Mouse (Mus musculus): ENCODE measurements around the gene Fas. TPM values are rescaled to one million over a fixed set of nuclear protein-coding genes. Genes with fewer than 3 reads are reported as not detected.

The Fas gene
- polyA plus RNA-seq, 1 experiment, result 2.8 TPM

GRCm38 (mm10) chr19:34248558-34248957, 41.9 kb upstream of the Fas start:
- no peak overlapping the region for H3K4me3 ChIP-seq

GRCm38 (mm10) chr19:34250621-34251020, 39.8 kb upstream of the Fas start:
- H3K4me2 ChIP-seq (ENCODE audit: low read depth), result peak overlapping the region; percentile 24
- H3K36me3 ChIP-seq (ENCODE audit: control insufficient read depth, insufficient read depth), result peaks cover 64% of the 10 kb centered on the region
- no peaks in the 10 kb centered on the region for H3K27me3 ChIP-seq (ENCODE audit: control insufficient read depth, insufficient read depth, insufficient read length)
- peaks cover 29% of the 10 kb centered on the region for H3K79me2 ChIP-seq (ENCODE audit: control insufficient read depth, insufficient read depth)
- H3ac ChIP-seq (ENCODE audit: control insufficient read depth, insufficient read length), result no peak overlapping the region
- no peak overlapping the region for H3K4me3 ChIP-seq
- no peak for TF ChIP-seq REST (IDR thresholded peaks at IDR 0.05; ENCODE audit: insufficient read depth, insufficient read length)
- no peak for TF ChIP-seq SRF (IDR thresholded peaks at IDR 0.05; ENCODE audit: control insufficient read depth, insufficient read length, low read depth)
- TF ChIP-seq CEBPB (IDR thresholded peaks at IDR 0.05; ENCODE audit: insufficient read depth, poor library complexity, severe bottlenecking), result no peak
- TF ChIP-seq MAX (IDR thresholded peaks at IDR 0.05; ENCODE audit: low read depth), result no peak
- no peak for TF ChIP-seq POLR2AphosphoS2 (IDR thresholded peaks at IDR 0.05; ENCODE audit: insufficient read length, low read depth)
- no peak for TF ChIP-seq MYOD1 (IDR thresholded peaks at IDR 0.05; ENCODE audit: control insufficient read depth in 1 of 3, insufficient read length in 2 of 3, low read depth in 2 of 3)
- TF ChIP-seq E2F4 (IDR thresholded peaks at IDR 0.05; ENCODE audit: insufficient read depth), result no peak
- no peak for TF ChIP-seq POLR2A (IDR thresholded peaks at IDR 0.05; ENCODE audit: insufficient read length, low read depth)
- no peak for TF ChIP-seq MYOG (IDR thresholded peaks at IDR 0.05; ENCODE audit: control insufficient read depth in 1 of 3, insufficient read depth in 1 of 3, insufficient read length in 2 of 3, low read depth in 2 of 3)
- no peak for TF ChIP-seq USF1 (IDR thresholded peaks at IDR 0.05; ENCODE audit: low read depth)
- no peak for TF ChIP-seq TCF3 (IDR thresholded peaks at IDR 0.05; ENCODE audit: insufficient read length, low read depth)
- TF ChIP-seq TCF12 (IDR thresholded peaks at IDR 0.05; ENCODE audit: insufficient read depth, poor library complexity, severe bottlenecking), result no peak

More at GRCm38 (mm10) chr19:34248558-34248957, 41.9 kb upstream of the Fas start:
- Histone ChIP-seq H3K27me3 (ENCODE audit: control insufficient read depth, insufficient read depth, insufficient read length) (no peaks in the 10 kb centered on the region), H3K36me3 (ENCODE audit: control insufficient read depth, insufficient read depth) (peaks cover 84% of the 10 kb centered on the region), H3K4me2 (ENCODE audit: low read depth) (no peak overlapping the region), H3K79me2 (ENCODE audit: control insufficient read depth, insufficient read depth) (peaks cover 15% of the 10 kb centered on the region), H3ac (ENCODE audit: control insufficient read depth, insufficient read length) (no peak overlapping the region)
- TF ChIP-seq CEBPB (IDR thresholded peaks at IDR 0.05; ENCODE audit: insufficient read depth, poor library complexity, severe bottlenecking), result no peak
- no peak for TF ChIP-seq TCF12 (IDR thresholded peaks at IDR 0.05; ENCODE audit: insufficient read depth, poor library complexity, severe bottlenecking)
- TF ChIP-seq MYOD1 (IDR thresholded peaks at IDR 0.05; ENCODE audit: control insufficient read depth in 1 of 3, insufficient read length in 2 of 3, low read depth in 2 of 3), result no peak
- no peak for TF ChIP-seq USF1 (IDR thresholded peaks at IDR 0.05; ENCODE audit: low read depth)
- TF ChIP-seq POLR2AphosphoS2 (IDR thresholded peaks at IDR 0.05; ENCODE audit: insufficient read length, low read depth), result no peak
- TF ChIP-seq MYOG (IDR thresholded peaks at IDR 0.05; ENCODE audit: control insufficient read depth in 1 of 3, insufficient read depth in 1 of 3, insufficient read length in 2 of 3, low read depth in 2 of 3), result no peak
- TF ChIP-seq POLR2A (IDR thresholded peaks at IDR 0.05; ENCODE audit: insufficient read length, low read depth), result no peak
- TF ChIP-seq REST (IDR thresholded peaks at IDR 0.05; ENCODE audit: insufficient read depth, insufficient read length), result no peak

GRCm38 (mm10) chr19:34251900-34252299, 38.6 kb upstream of the Fas start:
- Histone ChIP-seq H3K36me3 (ENCODE audit: control insufficient read depth, insufficient read depth) (peaks cover 52% of the 10 kb centered on the region), H3K4me3 (peak overlapping the region; percentile 82), H3K4me2 (ENCODE audit: low read depth) (peak overlapping the region; percentile 92), H3ac (ENCODE audit: control insufficient read depth, insufficient read length) (peak overlapping the region; percentile 24), H3K27me3 (ENCODE audit: control insufficient read depth, insufficient read depth, insufficient read length) (no peaks in the 10 kb centered on the region), H3K79me2 (ENCODE audit: control insufficient read depth, insufficient read depth) (peaks cover 29% of the 10 kb centered on the region)
- TF ChIP-seq SRF (IDR thresholded peaks at IDR 0.05; ENCODE audit: control insufficient read depth, insufficient read length, low read depth) (no peak), POLR2A (IDR thresholded peaks at IDR 0.05; ENCODE audit: insufficient read length, low read depth) (no peak), USF1 (IDR thresholded peaks at IDR 0.05; ENCODE audit: low read depth) (no peak), TCF12 (IDR thresholded peaks at IDR 0.05; ENCODE audit: insufficient read depth, poor library complexity, severe bottlenecking) (peak; percentile 55), REST (IDR thresholded peaks at IDR 0.05; ENCODE audit: insufficient read depth, insufficient read length) (no peak), CEBPB (IDR thresholded peaks at IDR 0.05; ENCODE audit: insufficient read depth, poor library complexity, severe bottlenecking) (no peak), TCF3 (IDR thresholded peaks at IDR 0.05; ENCODE audit: insufficient read length, low read depth) (peak; percentile 51), MYOD1 (IDR thresholded peaks at IDR 0.05; ENCODE audit: control insufficient read depth in 1 of 3, insufficient read length in 2 of 3, low read depth in 2 of 3) (peak; percentile 85 to 96 (median 92)), POLR2AphosphoS2 (IDR thresholded peaks at IDR 0.05; ENCODE audit: insufficient read length, low read depth) (no peak), E2F4 (IDR thresholded peaks at IDR 0.05; ENCODE audit: insufficient read depth) (no peak), MYOG (IDR thresholded peaks at IDR 0.05; ENCODE audit: control insufficient read depth in 1 of 3, insufficient read depth in 1 of 3, insufficient read length in 2 of 3, low read depth in 2 of 3) (no peak), MAX (IDR thresholded peaks at IDR 0.05; ENCODE audit: low read depth) (no peak)

GRCm38 (mm10) chr19:34252450-34252849, 38.0 kb upstream of the Fas start:
- H3K36me3 ChIP-seq (ENCODE audit: control insufficient read depth, insufficient read depth), result peaks cover 47% of the 10 kb centered on the region
- no peaks in the 10 kb centered on the region for H3K27me3 ChIP-seq (ENCODE audit: control insufficient read depth, insufficient read depth, insufficient read length)
- H3K4me3 ChIP-seq, result peak overlapping the region; percentile 82
- peaks cover 29% of the 10 kb centered on the region for H3K79me2 ChIP-seq (ENCODE audit: control insufficient read depth, insufficient read depth)
- H3ac ChIP-seq (ENCODE audit: control insufficient read depth, insufficient read length), result peak overlapping the region; percentile 24
- TF ChIP-seq MYOG (IDR thresholded peaks at IDR 0.05; ENCODE audit: control insufficient read depth in 1 of 3, insufficient read depth in 1 of 3, insufficient read length in 2 of 3, low read depth in 2 of 3) (no peak), TCF12 (IDR thresholded peaks at IDR 0.05; ENCODE audit: insufficient read depth, poor library complexity, severe bottlenecking) (no peak), POLR2AphosphoS2 (IDR thresholded peaks at IDR 0.05; ENCODE audit: insufficient read length, low read depth) (peak; percentile 49), POLR2A (IDR thresholded peaks at IDR 0.05; ENCODE audit: insufficient read length, low read depth) (peak; percentile 49)
- peak overlapping the region; percentile 92 for H3K4me2 ChIP-seq (ENCODE audit: low read depth)
